Mouse (Mus musculus) layer of hippocampus, adult 11-12 months (tissue): ENCODE data around the gene Srgap3.
A peak's percentile ranks its signal among the peaks of the same experiment; 100 is the strongest.
"Not testable (repeated sequence)": the region's sequence is repeated elsewhere in the genome, so short reads cannot be mapped to it uniquely, and the experiment has no call there.

Experiments used
- DNase-seq: peaks from one replicate; pipeline ENCODE4 v3.0.0; 2022; ENCODE audit warnings: low spot score

Srgap3 gene

DNA sequence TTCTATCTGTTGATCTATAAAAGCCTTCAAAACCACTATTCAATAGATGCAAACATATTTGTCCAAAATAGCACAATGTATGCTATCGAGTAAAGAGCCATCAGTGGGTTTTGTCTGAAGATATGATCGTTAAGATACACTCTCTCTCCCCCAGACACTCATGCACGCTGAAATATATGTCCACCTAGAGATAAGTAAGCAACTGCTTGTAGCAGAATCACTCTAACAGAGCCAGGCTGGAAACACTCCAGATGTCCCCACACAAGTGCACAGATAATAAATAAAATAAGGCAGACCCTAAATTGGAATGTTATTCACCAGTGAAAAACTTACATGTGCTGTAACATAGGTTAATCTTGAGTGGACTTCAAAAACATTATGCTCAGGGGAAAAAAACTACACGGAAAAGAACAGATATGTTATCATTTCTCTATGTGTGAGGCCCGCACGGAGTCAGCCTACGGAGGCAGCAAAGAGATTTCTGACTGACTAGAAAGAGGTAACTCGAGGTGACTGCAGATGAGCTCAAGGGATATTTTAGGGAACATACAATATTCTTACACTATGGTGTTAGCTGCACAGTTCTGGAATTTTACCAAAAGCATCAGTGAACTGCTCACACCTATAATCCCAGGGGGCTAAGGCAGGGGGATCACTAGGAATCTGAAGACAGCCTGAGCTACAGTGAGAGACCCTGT is 39.0 kb downstream of the Srgap3 start:
- no peak for DNase-seq

DNA sequence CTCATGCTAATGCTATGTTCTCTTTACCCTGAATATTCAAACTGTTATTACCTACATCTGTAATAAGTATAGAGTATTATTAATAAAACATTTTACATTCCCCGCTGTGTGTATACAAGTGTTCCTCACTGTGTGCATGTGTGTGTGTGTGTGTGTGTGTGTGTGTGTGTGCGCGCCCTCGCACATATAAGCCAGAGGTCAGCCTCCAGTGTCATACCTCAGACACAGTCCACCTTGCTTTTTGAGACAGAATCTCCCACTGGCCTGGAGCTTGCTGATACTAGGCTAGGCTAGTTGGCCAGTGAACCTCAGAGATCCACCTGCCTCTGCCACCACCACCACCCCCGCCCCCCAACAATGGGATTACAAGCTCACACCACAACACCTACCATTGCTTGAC is 43.3 kb downstream of the Srgap3 start:
- no peak for DNase-seq

DNA sequence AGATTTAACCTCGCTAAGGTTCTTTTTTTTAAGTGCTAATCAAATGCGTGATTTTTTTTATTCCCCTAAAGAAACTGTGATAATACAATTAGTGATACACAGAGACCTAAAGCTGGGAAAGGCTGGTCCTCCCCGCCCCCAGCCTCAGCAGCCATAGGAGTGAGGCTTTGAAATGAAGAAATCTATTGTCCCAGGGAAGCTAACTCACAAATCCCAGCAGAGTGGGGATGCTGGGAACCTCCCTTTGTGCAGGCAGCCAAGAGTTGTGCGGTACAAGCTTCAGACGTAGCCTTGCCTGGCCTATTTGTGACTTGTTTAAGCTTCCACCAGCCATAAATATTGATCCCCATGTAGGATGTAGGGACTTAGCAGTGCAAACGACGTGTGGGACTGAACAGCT is 43.8 kb downstream of the Srgap3 start:
- no peak for DNase-seq

DNA sequence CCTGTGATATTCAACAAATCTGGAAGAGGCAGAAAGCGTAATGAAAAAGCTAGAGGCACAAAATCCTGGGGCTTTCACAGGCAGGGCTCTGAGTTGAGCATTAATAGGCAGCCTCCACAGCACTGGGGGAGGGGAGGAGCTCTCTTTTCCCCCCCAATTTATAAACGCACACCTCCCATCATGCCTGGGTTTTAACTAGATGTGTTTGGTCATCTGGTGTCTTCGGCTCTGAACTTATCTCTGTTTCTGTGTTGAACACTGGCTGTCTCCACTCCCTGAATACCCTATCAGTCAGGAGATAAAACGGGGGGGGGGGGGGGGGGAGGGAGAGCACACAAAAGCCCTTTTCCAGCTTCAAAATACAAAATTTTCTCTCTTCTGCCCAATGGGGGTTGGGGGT is 44.3 kb downstream of the Srgap3 start:
- no peak for DNase-seq

DNA sequence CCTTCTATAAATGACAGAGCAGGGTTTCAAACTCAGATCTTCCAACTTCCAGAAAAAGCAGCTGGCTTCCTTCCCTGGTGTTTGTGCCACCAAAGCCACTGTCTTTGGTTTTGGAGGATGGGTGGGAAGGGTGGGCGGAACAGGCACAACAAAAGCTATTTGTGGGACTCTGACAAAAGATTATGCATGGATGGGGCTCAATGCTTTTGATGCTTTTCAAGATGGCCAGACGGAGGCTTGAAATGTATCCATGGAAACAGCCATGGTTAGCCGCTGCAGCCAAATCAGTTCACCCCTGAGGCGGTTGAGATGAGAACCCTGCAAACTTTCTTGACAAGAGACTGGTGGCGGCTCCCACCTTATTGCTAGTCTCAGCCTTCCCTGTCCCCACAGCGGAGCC is 46.8 kb downstream of the Srgap3 start:
- no peak for DNase-seq

DNA sequence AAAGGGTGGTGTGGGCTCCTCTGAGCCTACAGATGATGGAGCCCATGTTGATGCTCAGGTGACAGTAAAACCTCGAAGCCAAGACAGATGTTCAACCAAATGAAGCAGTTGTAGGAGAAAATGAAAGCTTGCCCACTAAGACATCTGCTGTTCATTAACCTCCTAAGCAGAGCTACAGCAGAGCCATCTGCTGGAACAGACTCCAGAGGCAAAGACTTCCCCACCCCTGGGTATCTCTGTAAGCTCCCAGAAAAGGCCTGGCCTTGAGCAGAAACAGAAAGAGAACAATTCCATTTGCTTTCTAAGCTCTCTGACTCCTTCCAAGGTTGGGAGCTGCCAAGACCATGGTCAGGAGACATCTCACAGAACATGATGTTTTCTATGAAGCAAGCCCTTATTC is 47.4 kb downstream of the Srgap3 start:
- DNase-seq: no peak

DNA sequence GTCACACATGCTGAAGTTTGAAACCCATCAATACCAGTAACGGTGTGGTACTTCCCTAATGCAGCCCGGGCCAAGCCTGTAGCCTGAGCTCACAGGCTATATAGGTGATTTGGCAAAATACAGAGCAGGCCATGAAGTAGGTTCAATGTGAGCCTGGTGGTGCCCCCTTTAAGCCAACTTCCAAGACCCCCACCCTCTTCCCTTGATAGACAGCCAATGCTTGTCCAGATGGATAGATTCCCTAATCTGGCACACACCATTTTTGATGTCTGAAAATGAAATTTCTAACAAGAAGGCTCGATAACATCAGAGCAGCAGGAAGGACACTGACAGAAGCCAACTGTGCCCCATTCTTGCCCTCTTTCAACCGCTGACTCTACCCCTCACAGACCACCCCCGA is 47.8 kb downstream of the Srgap3 start:
- no peak for DNase-seq

DNA sequence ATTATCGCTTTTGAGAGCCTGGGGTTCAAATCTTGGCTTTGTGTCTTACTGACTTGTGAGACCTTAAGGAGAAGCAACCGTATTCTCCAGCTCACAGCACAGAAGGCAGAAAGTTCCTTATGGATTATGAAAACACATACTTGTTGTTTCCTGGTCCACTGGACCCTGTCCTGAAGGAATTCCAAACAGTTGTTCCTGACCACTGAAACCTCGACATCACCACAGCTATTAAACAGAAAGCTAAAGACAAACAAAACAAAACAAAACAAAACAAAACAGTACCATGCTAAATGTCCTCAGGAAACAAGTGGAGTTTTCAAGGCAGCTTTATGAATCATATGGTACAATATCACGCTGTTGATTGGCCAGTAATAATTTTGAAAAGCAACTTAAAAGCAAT is 48.6 kb downstream of the Srgap3 start:
- DNase-seq: no peak

DNA sequence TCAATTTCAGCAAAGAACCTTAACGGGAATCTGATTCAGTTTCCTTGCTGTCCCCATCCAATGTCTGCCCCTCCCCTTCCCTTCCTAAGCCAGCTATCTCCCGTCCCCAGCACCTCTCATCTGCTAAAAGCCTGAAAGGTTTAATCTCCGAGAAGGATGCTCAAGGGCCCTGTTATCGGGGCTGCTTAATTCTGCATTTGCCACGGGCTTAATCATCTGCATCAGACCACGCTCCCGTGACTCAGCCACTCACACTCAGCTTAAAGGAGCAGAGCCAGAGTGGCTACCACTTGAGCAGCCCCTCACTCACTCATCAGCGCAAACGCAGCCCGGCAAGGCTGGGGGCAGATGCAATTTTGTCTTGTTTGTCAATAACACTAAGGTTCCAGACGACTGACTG is 50.7 kb downstream of the Srgap3 start:
- no peak for DNase-seq

DNA sequence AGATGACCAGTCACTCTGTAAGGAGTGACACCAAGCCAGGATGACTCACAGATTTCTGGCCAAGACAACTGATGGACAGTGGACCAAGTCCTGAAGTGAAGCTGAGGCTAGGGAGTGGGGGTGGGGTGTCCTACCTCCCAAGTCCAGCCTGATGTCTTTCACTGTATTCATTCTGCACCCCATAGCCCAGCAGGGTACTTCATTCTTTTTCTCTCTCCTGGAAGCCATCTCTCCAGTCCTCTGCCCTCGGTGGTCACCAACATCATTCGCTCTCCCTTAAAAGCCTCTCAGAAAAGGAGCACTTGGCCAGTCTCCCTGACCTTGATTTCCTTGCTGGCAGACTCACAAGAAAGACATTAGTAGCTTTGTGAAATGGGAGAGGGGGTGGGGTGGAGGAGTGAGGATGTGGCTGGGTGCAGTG is 56.7 kb downstream of the Srgap3 start:
- DNase-seq: no peak

DNA sequence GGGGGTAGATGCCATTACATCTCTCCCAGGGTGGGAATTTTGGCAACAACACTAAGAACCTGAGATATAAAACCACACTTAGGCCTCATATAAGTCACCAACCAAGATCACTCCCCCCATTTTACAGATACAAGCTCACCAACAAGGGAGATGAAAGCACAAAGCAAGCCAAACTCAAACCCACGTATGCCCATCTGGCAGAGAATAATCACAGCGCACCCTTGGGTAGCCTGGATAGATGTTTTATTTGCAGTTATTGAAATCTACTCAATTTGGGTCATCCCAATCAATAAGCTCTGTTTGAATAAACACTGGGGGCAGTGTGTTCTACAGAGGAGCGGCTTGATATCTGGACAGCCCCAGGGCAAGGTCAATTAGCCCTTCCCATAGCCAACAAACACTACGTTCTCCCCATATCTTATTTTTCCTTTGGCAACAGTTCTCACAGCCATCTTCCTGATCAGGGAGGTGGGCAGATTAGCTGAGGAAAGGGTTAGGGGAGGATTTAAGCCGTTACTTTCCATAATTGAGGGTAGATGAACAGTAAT is 63.4 kb downstream of the Srgap3 start:
- peak; percentile 52 for DNase-seq

DNA sequence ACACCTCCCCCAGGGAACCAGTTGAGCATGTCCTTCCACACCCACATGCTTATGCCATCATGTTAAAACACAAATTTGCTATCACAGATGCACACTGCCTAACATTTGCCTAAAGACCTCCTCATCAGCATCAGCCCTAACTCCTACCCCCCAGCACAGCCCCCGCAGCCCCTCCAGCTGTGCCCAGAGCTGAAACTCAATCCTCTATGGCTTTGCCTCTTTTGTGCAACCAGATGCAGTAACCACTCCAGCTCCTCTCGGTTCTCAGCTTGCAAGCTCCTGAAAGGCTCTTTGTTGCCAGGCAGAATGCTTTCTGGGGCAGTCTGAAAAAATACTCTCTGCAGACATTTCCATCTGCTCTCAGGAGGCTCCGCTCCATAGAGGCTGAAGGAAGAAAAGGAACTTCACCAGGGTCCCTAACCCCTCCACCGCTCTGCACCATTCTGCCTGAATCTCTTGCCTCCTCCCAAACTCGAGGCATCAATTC is 67.0 kb downstream of the Srgap3 start:
- peak; percentile 70 for DNase-seq

DNA sequence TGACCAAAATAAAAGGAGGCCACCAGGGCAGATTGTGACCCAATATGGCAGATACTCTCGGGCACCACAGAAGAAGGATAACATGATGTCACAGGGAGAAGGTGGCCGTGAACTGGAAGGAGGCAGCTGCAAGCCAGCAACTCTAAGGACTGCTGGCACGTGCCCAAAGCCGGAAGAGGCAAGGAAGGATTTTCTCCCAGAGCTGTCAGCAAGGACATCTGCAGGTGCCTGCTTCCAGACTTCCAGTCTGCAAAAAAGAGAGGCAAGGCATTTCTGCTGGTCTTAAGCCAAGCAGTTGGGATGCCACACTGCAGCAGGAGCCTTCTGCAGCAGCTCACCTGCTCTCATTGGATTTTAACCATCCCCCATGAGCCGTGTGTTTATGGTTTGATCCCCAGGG is 67.9 kb downstream of the Srgap3 start:
- no peak for DNase-seq

DNA sequence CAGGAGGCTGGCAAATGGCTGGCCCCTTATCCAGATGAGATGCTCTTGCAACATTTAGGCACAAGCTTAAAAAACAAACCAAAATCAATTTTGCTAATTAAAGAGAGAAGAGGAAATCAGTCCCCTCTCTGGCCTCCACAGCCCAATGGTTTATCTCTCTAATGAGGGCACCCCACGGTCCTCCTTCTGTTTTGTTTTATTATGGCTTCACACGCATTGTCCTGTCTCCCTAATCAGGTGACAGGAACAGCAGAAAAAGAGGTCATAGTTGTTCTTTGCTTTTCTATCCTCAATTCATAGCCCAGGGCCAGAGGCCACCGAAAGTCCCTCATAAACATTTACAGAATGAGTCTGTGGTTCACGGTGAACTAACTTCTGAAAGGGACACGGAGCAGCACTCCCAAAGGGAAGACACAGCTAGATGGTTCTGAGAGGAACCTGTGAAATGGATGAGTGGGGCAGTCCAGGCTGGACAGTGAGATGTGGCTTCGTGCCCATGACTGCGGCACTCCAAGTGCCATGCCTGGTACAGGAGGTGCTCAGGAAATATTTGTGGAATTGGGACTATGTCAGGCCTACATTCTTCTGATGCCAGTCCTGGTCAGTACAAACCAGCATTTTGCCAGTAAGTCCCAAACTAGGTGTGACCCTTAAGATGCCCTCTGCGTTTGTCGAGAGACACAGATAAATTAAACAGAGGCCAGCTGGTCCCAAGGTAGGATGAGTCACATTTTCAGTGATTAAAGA is 73.8 kb downstream of the Srgap3 start:
- no peak for DNase-seq

DNA sequence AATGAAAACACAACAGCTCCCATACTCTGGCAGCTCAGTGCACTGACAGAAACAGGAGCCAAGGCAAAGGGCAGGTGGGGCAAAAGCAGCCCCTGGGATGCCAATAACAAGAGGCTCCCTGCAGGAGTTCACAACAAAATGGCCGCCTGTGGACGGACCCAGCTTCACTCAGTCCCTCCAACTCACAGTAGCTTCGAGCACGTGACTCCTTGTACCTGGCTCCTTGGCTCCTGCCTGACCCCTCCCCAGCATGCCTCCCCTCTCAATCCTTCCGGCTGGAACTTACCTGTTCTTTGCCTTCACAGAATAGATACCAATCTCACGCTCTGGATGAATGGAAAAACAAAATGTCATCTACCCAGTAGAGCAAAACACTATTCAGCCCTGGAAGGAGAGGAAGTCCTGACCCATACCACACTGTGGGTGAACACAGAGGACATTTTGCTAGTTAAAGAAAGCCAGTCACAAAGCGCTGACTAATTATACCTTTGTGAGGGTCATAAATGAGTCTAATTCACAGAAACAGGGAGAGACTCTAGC is 75.8 kb downstream of the Srgap3 start:
- no peak for DNase-seq

DNA sequence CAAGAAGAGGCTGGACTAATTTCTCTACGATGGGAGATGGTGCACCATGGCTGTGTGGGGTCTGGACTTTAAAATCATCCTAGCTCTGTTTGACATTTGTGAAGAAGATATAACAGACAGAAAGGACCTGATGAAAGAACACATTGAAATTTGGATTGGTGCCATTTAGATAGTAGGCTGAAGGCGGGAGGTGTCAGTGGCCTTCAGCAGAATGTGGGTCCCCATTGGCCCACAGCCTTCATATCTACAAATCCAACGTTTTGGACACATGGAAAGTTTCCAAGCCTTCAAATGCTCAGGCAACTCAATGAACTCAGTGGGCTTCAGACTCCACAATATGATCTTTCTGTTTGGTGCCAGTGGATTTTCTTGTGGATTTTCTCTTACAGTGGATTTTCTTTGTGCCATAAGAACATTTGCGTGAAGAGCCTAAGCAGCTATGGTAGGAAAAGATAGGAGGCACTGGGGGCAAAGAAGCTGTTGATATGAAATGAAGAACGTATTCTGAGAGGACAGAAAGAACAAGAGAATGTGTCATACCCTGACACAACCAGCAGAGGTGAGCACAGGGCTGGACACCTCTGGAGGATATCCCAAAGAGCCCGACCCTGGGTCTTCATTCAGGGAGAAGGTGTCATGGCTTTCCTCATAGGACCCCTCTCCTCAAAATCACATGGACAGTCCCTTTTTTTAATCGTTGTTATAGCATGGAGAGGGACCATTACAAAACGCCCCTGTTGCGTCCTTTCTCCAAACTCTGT is 78.7 kb downstream of the Srgap3 start:
- DNase-seq: no peak

DNA sequence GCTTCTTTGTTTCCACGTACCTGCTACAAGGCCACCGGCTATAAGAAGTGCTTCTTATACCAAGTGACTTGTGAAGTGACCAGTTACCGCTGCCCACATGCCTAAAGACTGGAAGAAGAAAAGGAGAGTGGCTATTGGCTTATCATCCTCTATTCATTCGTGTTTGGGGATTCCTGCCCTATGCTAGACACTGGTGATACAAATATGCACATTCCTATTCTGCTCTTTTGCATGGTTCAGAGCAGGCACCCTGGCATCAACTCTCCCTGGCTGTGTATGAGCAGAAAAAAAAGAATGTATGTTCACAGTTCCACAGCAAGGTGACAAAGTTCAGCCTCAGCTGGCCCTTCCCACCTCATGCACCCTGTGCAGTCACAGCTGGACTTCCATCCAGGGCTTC is 81.0 kb downstream of the Srgap3 start:
- DNase-seq: no peak

DNA sequence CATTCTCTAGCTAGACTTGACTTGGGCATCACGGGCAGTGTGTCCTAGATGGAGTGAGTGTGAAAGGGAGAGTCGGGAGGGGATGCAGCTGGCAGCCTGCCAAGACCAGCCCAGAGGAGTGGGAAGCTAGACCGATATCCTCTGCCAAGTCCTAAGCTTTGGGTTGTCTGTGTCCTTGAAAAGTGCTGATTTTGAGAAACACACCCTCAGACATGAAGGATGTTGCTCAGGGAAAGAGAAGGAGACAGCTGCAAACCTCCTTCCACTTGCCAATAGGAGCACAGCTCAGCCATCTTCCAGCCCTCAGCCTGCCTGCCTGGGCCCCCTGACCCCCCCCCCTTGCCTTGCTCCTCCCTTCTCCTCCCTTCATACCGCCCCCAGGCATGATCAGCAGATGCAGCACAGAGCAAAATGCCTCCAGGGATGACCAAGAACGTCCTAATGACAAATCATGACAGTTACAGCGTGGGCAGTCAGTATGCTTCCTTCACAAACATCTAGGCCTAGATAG is 82.0 kb downstream of the Srgap3 start:
- no peak for DNase-seq

DNA sequence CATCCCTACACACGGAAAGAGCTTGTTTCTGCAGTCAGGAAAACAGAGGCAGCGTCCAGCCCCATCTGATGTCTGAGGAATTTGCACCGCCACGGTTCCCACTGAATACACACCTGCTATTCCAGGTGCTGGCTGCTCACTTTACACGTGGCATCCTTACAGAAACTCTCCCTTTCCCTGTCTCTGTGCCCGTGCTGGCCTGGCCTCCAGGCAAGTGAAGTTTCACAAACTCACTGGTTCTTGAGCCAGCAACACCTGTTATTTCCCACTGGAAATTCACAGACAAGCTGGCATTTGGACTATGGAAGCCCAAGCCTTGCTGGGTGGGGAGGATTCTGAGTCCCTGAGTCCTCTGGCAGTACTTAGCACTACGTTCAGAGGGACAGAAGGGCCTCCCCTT is 84.6 kb downstream of the Srgap3 start:
- no peak for DNase-seq

DNA sequence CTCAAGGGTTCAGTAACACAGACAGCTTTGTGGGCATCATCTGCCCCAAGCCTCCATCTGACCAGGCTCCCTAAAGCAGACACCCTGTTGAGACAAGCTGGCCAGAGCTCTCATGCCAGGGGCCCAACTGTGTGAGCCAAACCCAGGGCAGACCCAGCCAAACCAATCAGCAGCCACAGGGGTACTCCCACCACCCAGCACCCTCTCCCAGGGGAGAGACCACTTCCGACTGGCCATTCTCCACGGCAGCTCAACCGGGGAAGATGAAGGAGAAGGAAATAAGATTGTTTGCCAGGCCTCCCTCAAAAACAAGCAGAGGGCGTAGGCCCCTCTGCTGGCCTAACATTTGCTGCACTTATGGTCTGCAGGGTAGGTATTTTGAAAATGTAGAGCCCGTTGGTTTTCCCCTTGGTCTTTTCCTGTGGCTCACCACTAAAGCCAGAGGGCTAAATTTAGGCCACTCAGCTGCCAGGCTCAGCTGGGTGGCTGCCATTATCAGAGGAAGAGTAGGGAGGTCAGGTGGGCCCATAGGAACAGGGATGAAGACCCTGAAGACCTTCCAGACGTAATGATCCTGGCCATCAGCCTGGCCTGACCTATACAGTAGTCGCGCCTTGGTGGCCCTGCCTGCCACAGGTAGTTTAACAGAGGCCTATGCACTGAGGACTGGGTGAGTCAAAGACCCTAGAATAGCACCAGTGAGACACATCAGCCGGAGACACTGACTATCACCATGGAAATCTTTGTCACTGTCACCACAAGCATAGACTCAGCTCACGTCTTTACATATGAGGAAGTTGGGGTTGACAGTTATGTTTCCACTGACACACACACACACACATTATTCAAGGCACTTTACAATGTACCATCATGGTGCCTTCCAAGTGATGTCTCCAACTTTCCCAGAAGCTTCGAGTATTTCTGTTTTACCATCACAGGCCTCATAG is 85.4 kb downstream of the Srgap3 start:
- no peak for DNase-seq

DNA sequence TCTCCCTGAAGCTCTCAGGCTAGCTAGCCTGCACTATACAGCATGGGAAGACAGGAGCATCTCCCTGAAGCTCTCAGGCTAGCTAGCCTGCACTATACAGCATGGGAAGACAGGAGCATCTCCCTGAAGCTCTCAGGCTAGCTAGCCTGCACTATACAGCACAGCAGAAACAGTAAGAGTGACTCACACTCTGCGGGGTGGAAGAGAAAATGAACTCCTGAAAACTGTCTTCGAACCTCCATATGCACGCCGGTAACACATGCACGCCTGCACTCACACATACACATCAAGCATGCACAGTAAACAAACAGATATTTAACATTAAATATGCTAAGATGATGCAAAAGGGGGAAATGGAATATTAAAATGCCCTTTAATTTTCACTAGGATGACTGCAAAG is 86.8 kb downstream of the Srgap3 start:
- not testable (repeated sequence) for DNase-seq
